Mouse (Mus musculus) limb, embryonic 11.5 days (tissue): ENCODE measurements at regions not wholly inside any gene's neighbourhood (a gene's known extent, or its start where the extent isn't known, plus 50 kb on each side); places are given as distances from the start of the nearest gene placed in this dataset.

ENCODE experiments used
- ATAC-seq: fragments of 200-750 bp; cut with Nextera tagmentation; 2 replicates; pipeline ENCODE4 v1.8.0; 2017; ENCODE audit warnings: low read depth; ENCODE audit not compliant: insufficient number of reproducible peaks, low FRiP score, low TSS enrichment
- DNase-seq: peaks from one replicate; pipeline ENCODE4 v3.0.0-alpha.2; 2015; ENCODE audit warnings: low spot score
- H3K27ac ChIP-seq: fragments of 300-500 bp; sonication (generic); replicated peaks from 2 replicates; pipeline ENCODE4 v1.5.1; 2014; ENCODE audit warnings: low read depth, mild to moderate bottlenecking, low read length
- H3K27me3 ChIP-seq: fragments of 300-500 bp; sonication (generic); 2 replicates; pipeline ENCODE4 v1.6.1; 2014; ENCODE audit warnings: mild to moderate bottlenecking, low read length, mixed read lengths; ENCODE audit not compliant: control insufficient read depth, insufficient read depth
- H3K36me3 ChIP-seq: fragments of 300-500 bp; sonication (generic); 2 replicates; pipeline ENCODE4 v1.6.1; 2014; ENCODE audit warnings: mild to moderate bottlenecking, low read length, moderate library complexity, mixed read lengths; ENCODE audit not compliant: control insufficient read depth, insufficient read depth
- H3K4me1 ChIP-seq: fragments of 300-500 bp; sonication (generic); 2 replicates; pipeline ENCODE4 v1.6.1; 2014; ENCODE audit warnings: low read length, mixed read lengths; ENCODE audit not compliant: control insufficient read depth, insufficient read depth
- H3K4me2 ChIP-seq: fragments of 300-500 bp; sonication (generic); 2 replicates; pipeline ENCODE4 v1.6.1; 2014; ENCODE audit warnings: low read depth, mild to moderate bottlenecking, moderate library complexity; ENCODE audit not compliant: severe bottlenecking
- H3K4me3 ChIP-seq: fragments of 300-500 bp; sonication (generic); 2 replicates; pipeline ENCODE4 v1.5.1; 2014; ENCODE audit warnings: low read depth, low read length
- H3K9ac ChIP-seq: fragments of 300-500 bp; sonication (generic); 2 replicates; pipeline ENCODE4 v1.6.1; 2014; ENCODE audit warnings: mild to moderate bottlenecking, low read length
- H3K9me3 ChIP-seq: fragments of 300-500 bp; sonication (generic); 2 replicates; pipeline ENCODE4 v1.6.1; 2016; ENCODE audit warnings: low read length; ENCODE audit not compliant: control insufficient read depth
- WGBS: fragments of 180-500 bp; shearing (Covaris S2); extraction: QIAGEN DNeasy Blood & Tissue Kit; methylation state at CpG from one replicate; pipeline ENCODE4 v1.1.7; 2014; 5-methylcytosine and 5-hydroxymethylcytosine counted together

DNA sequence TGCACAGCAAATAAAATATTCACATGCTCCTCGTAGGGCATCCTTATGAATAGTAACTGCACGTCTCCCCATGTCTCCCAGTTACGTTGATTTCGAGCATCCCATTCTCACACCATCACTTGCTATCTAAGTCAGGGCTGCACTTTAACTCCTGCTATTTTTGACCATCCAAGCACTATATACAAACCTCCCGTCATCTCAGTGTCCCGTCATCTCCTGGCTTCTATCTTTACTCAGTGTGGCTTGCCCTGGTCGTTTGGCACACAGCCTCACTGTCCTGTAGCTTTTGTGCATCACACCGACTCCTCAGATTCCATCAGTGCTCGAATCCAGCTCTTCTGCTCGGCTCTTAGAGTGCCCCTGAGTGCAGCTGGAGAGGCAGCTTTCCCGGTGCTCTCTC is 74.4 kb downstream of the Ccdc54 start:
- Histone ChIP-seq H3K4me3 (no peak overlapping the region), H3K27me3 (no peaks in the 10 kb centered on the region), H3K4me1 (no peaks in the 10 kb centered on the region), H3K36me3 (no peaks in the 10 kb centered on the region), H3K9me3 (no peaks in the 10 kb centered on the region), H3K27ac (no peak overlapping the region), H3K4me2 (no peak overlapping the region), H3K9ac (no peak overlapping the region)
- 79% methylated on average over 11 of the region's 11 CpGs for WGBS
- DNase-seq (no peak), ATAC-seq (no peak)

- H3K4me3 ChIP-seq = no peak overlapping the region
- H3K9ac ChIP-seq = no peak overlapping the region
- WGBS = 48% methylated on average over 8 of the region's 8 CpGs
- H3K4me1 ChIP-seq = no peaks in the 10 kb centered on the region
- H3K27ac ChIP-seq = no peak overlapping the region
- ATAC-seq (no peak), DNase-seq (no peak)
- H3K9me3 ChIP-seq = no peaks in the 10 kb centered on the region
- no peaks in the 10 kb centered on the region for H3K36me3 ChIP-seq
- H3K4me2 ChIP-seq = no peak overlapping the region
- H3K27me3 ChIP-seq = no peaks in the 10 kb centered on the region
These were observed 75.9 kb downstream of the Ccdc54 start for GRCm38 (mm10) chr16:50515039-50515438.

DNA sequence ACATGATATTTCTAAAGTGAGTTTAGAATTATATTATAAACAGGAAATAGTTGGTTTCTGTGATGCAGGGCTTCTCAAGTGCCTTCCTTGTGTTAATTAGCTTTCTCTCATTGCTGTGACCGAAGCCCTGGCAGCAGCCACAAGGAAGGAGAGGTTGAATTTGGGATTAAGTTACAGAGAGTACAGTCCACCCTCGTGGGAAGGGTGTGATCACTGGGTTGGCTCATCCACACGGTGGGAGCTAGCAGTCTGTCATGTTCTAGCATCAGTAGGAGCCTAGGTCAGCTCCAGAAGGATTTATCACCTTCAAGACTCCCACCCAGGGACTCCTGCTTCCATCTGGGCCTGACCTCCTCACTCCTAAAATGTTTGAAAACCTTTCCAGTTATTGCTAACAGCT is 78.9 kb downstream of the Ccdc54 start:
- no peak for ATAC-seq
- 25% methylated on average over 3 of the region's 3 CpGs for WGBS
- H3K9ac ChIP-seq = no peak overlapping the region

DNA sequence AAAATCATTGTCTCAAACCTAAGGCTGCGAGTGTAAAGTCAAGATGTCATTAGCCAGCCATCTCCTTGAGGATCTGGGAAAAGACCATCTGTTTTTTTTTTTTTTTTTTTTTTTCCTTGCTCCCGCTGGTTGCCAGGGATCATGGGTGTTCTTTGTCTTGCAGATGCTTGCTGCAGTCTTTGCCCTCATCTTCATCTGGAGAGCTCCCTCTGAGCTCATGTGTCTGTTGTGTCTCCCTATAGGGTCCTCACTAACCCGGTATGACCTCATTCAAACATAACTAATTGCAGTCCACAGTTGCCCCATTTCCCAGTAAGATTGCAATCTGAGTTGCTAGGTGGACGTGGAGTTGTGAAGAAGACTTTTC is 77.3 kb upstream of the Bbx start:
- Histone ChIP-seq H3K4me3 (no peak overlapping the region), H3K4me1 (no peaks in the 10 kb centered on the region), H3K4me2 (no peak overlapping the region), H3K27me3 (no peaks in the 10 kb centered on the region), H3K9me3 (no peaks in the 10 kb centered on the region), H3K9ac (no peak overlapping the region), H3K27ac (no peak overlapping the region), H3K36me3 (no peaks in the 10 kb centered on the region)
- DNase-seq (no peak), ATAC-seq (no peak)
- 62% methylated on average over 4 of the region's 4 CpGs for WGBS

More for the DNA sequence above, 78.9 kb downstream of the Ccdc54 start:
- Histone ChIP-seq H3K4me1 (no peaks in the 10 kb centered on the region), H3K27me3 (no peaks in the 10 kb centered on the region), H3K4me3 (no peak overlapping the region), H3K27ac (no peak overlapping the region), H3K9me3 (no peaks in the 10 kb centered on the region), H3K36me3 (no peaks in the 10 kb centered on the region), H3K4me2 (no peak overlapping the region)
- no peak for DNase-seq

- H3K36me3 ChIP-seq = no peaks in the 10 kb centered on the region
- H3K9me3 ChIP-seq = no peaks in the 10 kb centered on the region
- H3K27ac ChIP-seq = no peak overlapping the region
- H3K4me1 ChIP-seq = no peaks in the 10 kb centered on the region
- no peak for DNase-seq
- H3K27me3 ChIP-seq = no peaks in the 10 kb centered on the region
- WGBS = 82% methylated on average over 14 of the region's 14 CpGs
- H3K9ac ChIP-seq = no peak overlapping the region
- H3K4me3 ChIP-seq = no peak overlapping the region
- H3K4me2 ChIP-seq = no peak overlapping the region
- ATAC-seq = no peak
These were observed 76.7 kb upstream of the Bbx start for GRCm38 (mm10) chr16:50508673-50509528.

DNA sequence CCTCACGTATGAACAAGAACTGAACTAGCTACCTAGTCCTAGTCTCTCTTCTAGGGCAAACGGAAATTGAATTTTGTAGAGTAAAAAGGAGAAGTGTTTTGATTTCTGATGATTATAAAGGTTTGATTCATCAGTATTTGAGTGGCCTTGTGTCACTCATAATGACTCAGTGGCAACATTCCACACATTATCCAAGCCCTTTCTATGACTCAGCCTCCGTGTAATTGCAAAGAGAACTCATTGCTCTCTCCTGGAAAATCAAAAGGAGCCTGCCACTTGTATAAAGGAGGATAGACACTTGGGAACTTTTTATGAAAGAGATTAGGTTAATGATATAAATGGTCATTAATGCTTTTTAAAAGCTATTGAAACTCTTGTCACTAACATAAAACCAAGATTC is 72.4 kb upstream of the Bbx start:
- ATAC-seq (no peak), DNase-seq (no peak)
- Histone ChIP-seq H3K4me2 (no peak overlapping the region), H3K36me3 (no peaks in the 10 kb centered on the region), H3K9me3 (no peaks in the 10 kb centered on the region), H3K4me1 (no peaks in the 10 kb centered on the region), H3K4me3 (no peak overlapping the region), H3K27ac (no peak overlapping the region), H3K9ac (no peak overlapping the region), H3K27me3 (no peaks in the 10 kb centered on the region)
- 84% methylated on average over 3 of the region's 3 CpGs for WGBS

- Histone ChIP-seq H3K4me1 (no peaks in the 10 kb centered on the region), H3K4me3 (no peak overlapping the region), H3K4me2 (no peak overlapping the region), H3K36me3 (no peaks in the 10 kb centered on the region), H3K27me3 (no peaks in the 10 kb centered on the region), H3K9ac (no peak overlapping the region), H3K27ac (no peak overlapping the region), H3K9me3 (no peaks in the 10 kb centered on the region)
- ATAC-seq = no peak
- WGBS = 72% methylated on average over 7 of the region's 7 CpGs
- no peak for DNase-seq
These were observed 66.7 kb upstream of the Bbx start for GRCm38 (mm10) chr16:50498909-50499308.

DNA sequence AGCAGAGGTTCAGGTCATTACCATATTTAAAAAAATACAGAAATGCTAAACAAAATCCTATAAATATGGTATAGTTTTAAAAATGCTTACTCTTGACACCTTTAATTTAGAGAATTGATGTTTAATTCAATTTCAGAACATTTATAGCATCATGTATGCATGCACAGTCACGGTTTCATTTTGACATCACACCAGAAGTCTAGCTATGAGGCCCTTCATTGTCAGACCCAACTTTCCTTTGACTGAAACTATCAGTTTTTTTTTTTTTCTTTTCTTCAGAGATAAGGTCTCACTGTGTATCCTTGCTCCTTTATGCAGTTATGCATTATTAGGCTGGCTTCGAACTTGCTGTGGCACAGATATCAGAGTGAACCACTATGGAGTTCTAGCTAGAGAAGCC is 61.5 kb upstream of the Bbx start:
- Histone ChIP-seq H3K9me3 (no peaks in the 10 kb centered on the region), H3K27ac (no peak overlapping the region), H3K4me3 (no peak overlapping the region), H3K27me3 (no peaks in the 10 kb centered on the region), H3K4me1 (no peaks in the 10 kb centered on the region), H3K9ac (no peak overlapping the region), H3K36me3 (no peaks in the 10 kb centered on the region), H3K4me2 (no peak overlapping the region)
- no peak for ATAC-seq
- DNase-seq = no peak
- 92% methylated on average over 2 of the region's 2 CpGs for WGBS

- 88% methylated on average over 6 of the region's 6 CpGs for WGBS
- DNase-seq = no peak
- Histone ChIP-seq H3K36me3 (no peaks in the 10 kb centered on the region), H3K27me3 (no peaks in the 10 kb centered on the region), H3K4me2 (no peak overlapping the region), H3K9me3 (no peaks in the 10 kb centered on the region), H3K9ac (no peak overlapping the region), H3K27ac (no peak overlapping the region), H3K4me1 (no peaks in the 10 kb centered on the region), H3K4me3 (no peak overlapping the region)
- no peak for ATAC-seq
These were observed 57.1 kb upstream of the Bbx start for GRCm38 (mm10) chr16:50489244-50489643.
